In genomic region chr13:83749376-83750150, GRCm38 (mm10) we compare ENCODE assay signal across 17 mouse cellular contexts.
DNase-seq lines count a peak whose midpoint lies in the region; ATAC-seq and TF ChIP-seq lines count a peak whose summit lies in the region.
"Had no signal": no experiment of that assay in that cellular context is flagged by ENCODE, and none has a peak within 500 bp of the region (broad histone marks: within the 10 kb centered on the region; RNA-seq: fewer than 3 reads in every experiment).

No protein-coding gene starts in this region.

- no peaks in the 10 kb centered on the region for H3K36me3 ChIP-seq in forebrain, embryonic 14.5 days (ENCODE audit: control insufficient read depth, insufficient read depth, low read length)
- H3K36me3 ChIP-seq in hindbrain, postnatal 0 days (ENCODE audit: insufficient read depth, low read length): no peaks in the 10 kb centered on the region
- H3K36me3 ChIP-seq: heart, embryonic 13.5 days; limb, embryonic 10.5 days; liver, embryonic 12.5 days had no signal

- H3K9me3 ChIP-seq in forebrain, embryonic 14.5 days (replicated peaks; ENCODE audit: control insufficient read depth, low read length): no peaks in the 10 kb centered on the region
- H3K9me3 ChIP-seq in hindbrain, postnatal 0 days (ENCODE audit: low read length): no peaks in the 10 kb centered on the region
- H3K9me3 ChIP-seq: heart, embryonic 13.5 days; limb, embryonic 10.5 days; liver, embryonic 12.5 days had no signal

- no peak for TF ChIP-seq POLR2A in olfactory bulb, adult 2 months (IDR thresholded peaks at IDR 0.05; ENCODE audit: insufficient read depth, low read depth, low read length)

- peak; percentile 58 for ATAC-seq in forebrain, embryonic 14.5 days
- ATAC-seq in hindbrain, postnatal 0 days: no peak
- no peak for ATAC-seq in activated CD4-positive, CD25-positive, alpha-beta regulatory T cell, adult 4 months
- ATAC-seq: liver, embryonic 12.5 days; lung, postnatal 0 days had no signal

- peak overlapping the region; percentile 33; the same call in 1 of the 2 replicates for H3K9ac ChIP-seq in forebrain, embryonic 14.5 days (ENCODE audit: low read length)
- 0 out of 2 replicates have a peak overlapping the region, but pooled peaks have one; percentile 10 for H3K9ac ChIP-seq in hindbrain, postnatal 0 days (replicated peaks; ENCODE audit: low read length)
- H3K9ac ChIP-seq: heart, embryonic 13.5 days; liver, embryonic 12.5 days had no signal

- H3K4me1 ChIP-seq in forebrain, embryonic 14.5 days (ENCODE audit: control insufficient read depth, insufficient read depth, low read length): peaks cover 17% of the 10 kb centered on the region
- H3K4me1 ChIP-seq in hindbrain, postnatal 0 days (ENCODE audit: insufficient read depth, low read length): 0 out of 2 replicates have a peak, but pooled peaks cover 6% of the 10 kb centered on the region
- peaks cover 6% of the 10 kb centered on the region; the same call in 1 of the 2 replicates for H3K4me1 ChIP-seq in olfactory bulb, adult 2 months (ENCODE audit: control insufficient read depth, insufficient read depth, low read length)
- H3K4me1 ChIP-seq: liver, embryonic 12.5 days had no signal

- no peak for DNase-seq in left cerebral cortex, adult 2 months (ENCODE audit: extremely low spot score in 1 of 2, low spot score in 2 of 2)
- no peak for DNase-seq in left cerebral cortex, adult 8-10 months (ENCODE audit: low spot score in 2 of 2)
- DNase-seq in forebrain, embryonic 14.5 days (ENCODE audit: low spot score): peak; percentile 96
- DNase-seq in hindbrain, postnatal 0 days (ENCODE audit: low spot score): peak; percentile 80
- DNase-seq in MN1 (ENCODE audit: low spot score): no peak
- DNase-seq in kidney, postnatal 4 days: no peak
- DNase-seq: cerebellum, adult 9-10 months; embryo, embryonic 11 days; kidney, adult 2 months; kidney, postnatal 25 days; right cerebral cortex, postnatal 4 days had no signal

- intact Hi-C loops in left cerebral cortex, adult 2 months (cut with DNase I): loop anchor here (5.0 kb wide), 1 partner anchor 473 kb away; the partner anchor contains the start of gene Tmem161b

- 14% methylated on average over 8 of the region's 8 CpGs for WGBS in forebrain, embryonic 14.5 days
- 22% methylated on average over 8 of the region's 8 CpGs for WGBS in hindbrain, postnatal 0 days
- WGBS in olfactory bulb, adult 2 months: 25% methylated on average over 8 of the region's 8 CpGs

- H3K4me2 ChIP-seq in forebrain, embryonic 14.5 days (ENCODE audit: low read length): peak overlapping the region; percentile 37
- peak overlapping the region; percentile 30 for H3K4me2 ChIP-seq in hindbrain, postnatal 0 days (ENCODE audit: low read depth, low read length)
- H3K4me2 ChIP-seq: heart, embryonic 13.5 days; liver, embryonic 12.5 days had no signal

- 0 out of 2 replicates have a peak overlapping the region, but pooled peaks have one; percentile 2 for H3K4me3 ChIP-seq in left cerebral cortex, adult 2 months
- no peak overlapping the region for H3K4me3 ChIP-seq in forebrain, embryonic 14.5 days (ENCODE audit: low read depth, low read length)
- H3K4me3 ChIP-seq in hindbrain, postnatal 0 days (ENCODE audit: low read length): no peak overlapping the region
- no peak overlapping the region for H3K4me3 ChIP-seq in olfactory bulb, adult 2 months (ENCODE audit: insufficient read depth, low read depth, low read length)
- H3K4me3 ChIP-seq: heart, embryonic 13.5 days; limb, embryonic 10.5 days; liver, embryonic 12.5 days had no signal

- no peaks in the 10 kb centered on the region for H3K27me3 ChIP-seq in forebrain, embryonic 14.5 days (replicated peaks; ENCODE audit: control insufficient read depth, insufficient read depth, low read length)
- no peaks in the 10 kb centered on the region for H3K27me3 ChIP-seq in hindbrain, postnatal 0 days (ENCODE audit: insufficient read depth, low read length)

- no peak for TF ChIP-seq CTCF in left cerebral cortex, adult 2 months (IDR thresholded peaks at IDR 0.05)
- TF ChIP-seq CTCF in hindbrain, postnatal 0 days (IDR thresholded peaks at IDR 0.05; ENCODE audit: low read depth): no peak
- no peak for TF ChIP-seq CTCF in olfactory bulb, adult 2 months (IDR thresholded peaks at IDR 0.05; ENCODE audit: insufficient read depth, low read depth, low read length)

- H3K27ac ChIP-seq in left cerebral cortex, adult 2 months: peak overlapping the region; percentile 16; the same call in 1 of the 2 replicates
- peak overlapping the region; percentile 86 for H3K27ac ChIP-seq in forebrain, embryonic 14.5 days (ENCODE audit: low read depth, low read length)
- peak overlapping the region; percentile 73 for H3K27ac ChIP-seq in hindbrain, postnatal 0 days
- H3K27ac ChIP-seq in olfactory bulb, adult 2 months (ENCODE audit: insufficient read depth, low read depth, low read length): peak overlapping the region; percentile 73; the same call in 1 of the 2 replicates
- H3K27ac ChIP-seq: heart, embryonic 13.5 days; limb, embryonic 10.5 days; liver, embryonic 12.5 days had no signal

Comparison
In these comparisons a context has a peak if more than half of its experiments do, and no peak if none do; other contexts are left out.
1. DNase-seq: peak in forebrain, embryonic 14.5 days (single experiment) and hindbrain, postnatal 0 days (single experiment); none in left cerebral cortex, adult 2 months (0 of 2), left cerebral cortex, adult 8-10 months (0 of 2), MN1 (single experiment) and kidney, postnatal 4 days (0 of 2).
2. H3K27ac ChIP-seq: peak in every context shown above with its lines; median percentile 86 in forebrain, embryonic 14.5 days; 73 in hindbrain, postnatal 0 days; 73 in olfactory bulb, adult 2 months; 16 in left cerebral cortex, adult 2 months.